Mouse (Mus musculus) intestine, postnatal 0 days (tissue): Measurements from ENCODE around the gene Mmp25. TPM values are rescaled to one million over a fixed set of nuclear protein-coding genes. Genes with fewer than 3 reads are reported as not detected.

Experiments used
- ATAC-seq: fragments of 200-750 bp; cut with Nextera tagmentation; 2 replicates; pipeline ENCODE4 v1.8.0; 2017; ENCODE audit warnings: mild to moderate bottlenecking, moderate TSS enrichment, moderate library complexity
- H3K27ac ChIP-seq: fragments of 300-500 bp; sonication (generic); 2 replicates; pipeline ENCODE4 v1.5.1; 2014; ENCODE audit warnings: mild to moderate bottlenecking, low read depth, low read length, moderate library complexity
- H3K27me3 ChIP-seq: fragments of 300-500 bp; sonication (generic); replicated peaks from 2 replicates; pipeline ENCODE4 v1.6.1; 2014; ENCODE audit warnings: low read length, mixed read lengths; ENCODE audit not compliant: control insufficient read depth, insufficient read depth
- H3K36me3 ChIP-seq: fragments of 300-500 bp; sonication (generic); 2 replicates; pipeline ENCODE4 v1.6.1; 2014; ENCODE audit warnings: mild to moderate bottlenecking, moderate library complexity; ENCODE audit not compliant: control insufficient read depth, insufficient read depth
- H3K4me1 ChIP-seq: fragments of 300-500 bp; sonication (generic); replicated peaks from 2 replicates; pipeline ENCODE4 v1.6.1; 2014; ENCODE audit warnings: antibody characterized with exemption, low read length, mixed read lengths; ENCODE audit not compliant: control insufficient read depth, insufficient read depth
- H3K4me2 ChIP-seq: fragments of 300-500 bp; sonication (generic); replicated peaks from 2 replicates; pipeline ENCODE4 v1.6.1; 2014; ENCODE audit warnings: low read depth, mild to moderate bottlenecking, moderate library complexity
- H3K4me3 ChIP-seq: fragments of 300-500 bp; sonication (generic); 2 replicates; pipeline ENCODE4 v1.5.1; 2014; ENCODE audit warnings: low read depth, low read length
- H3K9ac ChIP-seq: fragments of 300-500 bp; sonication (generic); 2 replicates; pipeline ENCODE4 v1.6.1; 2014; ENCODE audit warnings: mild to moderate bottlenecking, low read depth, low read length
- H3K9me3 ChIP-seq: fragments of 300-500 bp; sonication (generic); 2 replicates; pipeline ENCODE4 v1.6.1; 2016; ENCODE audit warnings: mixed run types; ENCODE audit not compliant: control insufficient read depth
- CTCF ChIP-seq: sonication (generic); IDR thresholded peaks from 2 replicates; pipeline ENCODE4 v1.5.1; 2016; ENCODE audit warnings: low read depth, mild to moderate bottlenecking, control low read depth, antibody characterized with exemption, moderate library complexity
- WGBS: fragments of 180-500 bp; shearing (Covaris S2); extraction: QIAGEN DNeasy Blood & Tissue Kit; methylation state at CpG from one replicate; pipeline ENCODE4 v1.1.7; 2014; 5-methylcytosine and 5-hydroxymethylcytosine counted together
- polyA plus RNA-seq: library from polyadenylated mRNA; unstranded; fragments of >200 nt; fragmentation: Nextera tagmentation; extraction: Ambion mirVana; gene quantifications from 2 replicates; pipeline ENCODE4 v1.2.1, GENCODE M21; 2015

Gene Mmp25
- 0.13 and 0.16 TPM in 2 replicates for polyA plus RNA-seq

DNA sequence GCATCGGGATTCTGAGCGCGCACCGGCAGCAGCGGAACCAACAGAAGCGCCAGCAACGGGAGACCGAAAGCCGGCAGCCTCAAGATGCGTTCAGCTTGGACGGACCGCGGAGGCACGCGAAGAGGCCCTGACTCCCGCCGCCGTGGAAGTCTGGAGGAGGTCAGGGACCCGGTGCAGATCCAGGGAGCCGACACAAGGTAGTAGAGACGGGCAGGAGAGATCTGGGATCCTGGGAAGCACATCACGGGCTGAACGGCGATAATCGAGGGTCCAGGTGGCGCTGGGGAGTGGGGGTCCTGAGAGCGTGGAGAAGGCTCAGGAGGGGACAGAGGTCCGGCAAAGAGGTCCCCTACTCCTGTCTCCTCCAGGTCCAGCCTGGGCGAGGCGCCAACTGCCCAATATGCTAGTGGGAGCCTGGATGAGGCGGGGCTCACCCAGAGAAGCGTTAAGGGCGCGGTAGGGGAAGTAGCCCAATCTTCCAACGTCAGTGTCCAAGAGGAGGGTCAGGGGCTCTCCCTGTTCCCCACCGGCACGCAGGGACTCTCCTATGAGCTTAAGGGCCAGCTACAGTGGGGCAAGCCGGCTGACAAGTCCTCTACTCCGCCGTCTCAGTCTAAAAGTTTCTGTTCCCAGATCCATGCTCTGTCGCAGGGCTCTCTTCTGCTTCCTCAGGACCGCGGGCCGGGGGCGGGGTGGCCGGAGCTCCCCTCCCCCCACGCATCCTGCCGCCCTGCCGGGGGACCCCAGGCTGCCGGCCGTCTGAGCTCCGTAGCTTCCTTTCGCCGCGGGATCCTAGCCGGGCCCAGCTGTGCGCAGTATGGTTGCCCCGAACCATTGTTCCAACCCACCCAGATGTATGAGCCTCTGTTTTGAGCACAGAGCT, at the start of gene Mmp25:
Gene Mmp25, minus strand, starts transcription at position 665 of the 883 bp plus-strand sequence.
- ATAC-seq: no peak
- H3K4me3 ChIP-seq: peak within 1 kb of the TSS; percentile 47
- no peaks in the 10 kb centered on the region for H3K4me1 ChIP-seq
- TF ChIP-seq CTCF: no peak
- H3K4me2 ChIP-seq: peak within 1 kb of the TSS; percentile 78
- H3K27me3 ChIP-seq: peaks cover 10% of the 10 kb centered on the region; the same call in 1 of the 2 replicates
- H3K9me3 ChIP-seq: no peaks in the 10 kb centered on the region
- WGBS: 1% methylated on average over 58 of the region's 58 CpGs
- no peaks in the 10 kb centered on the region for H3K36me3 ChIP-seq
- H3K27ac ChIP-seq: no peak within 1 kb of the TSS
- H3K9ac ChIP-seq: peak within 1 kb of the TSS; percentile 40

- no peaks in the 10 kb centered on the region for H3K4me1 ChIP-seq
- H3K4me3 ChIP-seq: no peak overlapping the region
- no peak overlapping the region for H3K4me2 ChIP-seq
- no peak overlapping the region for H3K27ac ChIP-seq
- 50% methylated on average over 1 of the region's 1 CpGs for WGBS
- no peaks in the 10 kb centered on the region for H3K9me3 ChIP-seq
- no peak overlapping the region for H3K9ac ChIP-seq
- no peak for TF ChIP-seq CTCF
- no peaks in the 10 kb centered on the region for H3K36me3 ChIP-seq
- peaks cover 3% of the 10 kb centered on the region; the same call in 1 of the 2 replicates for H3K27me3 ChIP-seq
- ATAC-seq: no peak
Observed at GRCm38 (mm10) chr17:23694491-23694890, 49.4 kb upstream of the Mmp25 start.

DNA sequence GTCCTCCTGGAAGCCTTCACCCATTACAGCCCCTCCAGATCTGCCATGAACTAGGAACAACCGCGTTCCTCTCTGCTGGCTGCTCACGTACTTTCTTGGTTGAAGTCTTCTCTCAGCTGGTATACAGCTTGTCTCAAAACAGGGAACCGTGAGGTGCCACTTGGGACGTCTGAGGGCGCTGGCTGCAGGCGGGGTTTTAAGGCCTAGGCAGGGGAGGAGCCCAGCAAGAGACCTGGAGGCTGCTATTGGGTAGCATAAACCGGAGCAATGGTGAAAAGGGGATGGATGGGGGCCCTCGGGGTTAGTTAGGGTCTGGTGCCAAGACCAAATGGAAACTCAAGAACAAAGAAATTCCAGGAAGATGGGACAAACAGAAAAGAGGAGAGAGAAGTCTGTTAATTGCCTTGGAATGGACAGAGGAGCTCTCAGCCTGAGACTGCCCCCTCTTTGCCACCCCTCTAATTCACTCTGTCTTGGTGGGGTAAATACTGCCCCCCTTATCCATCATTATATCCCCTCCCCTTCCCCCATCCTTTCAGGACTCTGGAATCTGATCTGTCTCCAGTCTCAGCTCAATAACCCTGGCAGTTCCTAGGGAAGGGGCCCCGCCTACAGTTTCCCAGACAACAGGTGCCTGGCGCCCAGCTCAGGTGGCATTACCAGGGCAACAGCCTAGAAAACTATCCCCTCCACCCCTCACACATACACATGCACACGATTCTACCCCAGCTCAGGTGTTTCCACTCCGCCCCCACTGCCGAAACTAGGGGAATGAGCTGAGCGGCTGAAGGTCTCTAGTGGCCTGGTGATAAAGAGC, 39.0 kb upstream of the Mmp25 start, which contains the start of gene Cldn9:
Gene Cldn9, minus strand, starts transcription at position 171 of the 817 bp plus-strand sequence.
- H3K27ac ChIP-seq: no peak within 1 kb of the TSS
- WGBS: 33% methylated on average over 15 of the region's 15 CpGs
- H3K4me2 ChIP-seq: no peak within 1 kb of the TSS
- no peak for ATAC-seq
- TF ChIP-seq CTCF: no peak
- no peaks in the 10 kb centered on the region for H3K36me3 ChIP-seq
- H3K9ac ChIP-seq: no peak within 1 kb of the TSS
- H3K9me3 ChIP-seq: no peaks in the 10 kb centered on the region
- peaks cover 23% of the 10 kb centered on the region for H3K27me3 ChIP-seq
- peaks cover 7% of the 10 kb centered on the region; the same call in 1 of the 2 replicates for H3K4me1 ChIP-seq
- no peak within 1 kb of the TSS for H3K4me3 ChIP-seq

DNA sequence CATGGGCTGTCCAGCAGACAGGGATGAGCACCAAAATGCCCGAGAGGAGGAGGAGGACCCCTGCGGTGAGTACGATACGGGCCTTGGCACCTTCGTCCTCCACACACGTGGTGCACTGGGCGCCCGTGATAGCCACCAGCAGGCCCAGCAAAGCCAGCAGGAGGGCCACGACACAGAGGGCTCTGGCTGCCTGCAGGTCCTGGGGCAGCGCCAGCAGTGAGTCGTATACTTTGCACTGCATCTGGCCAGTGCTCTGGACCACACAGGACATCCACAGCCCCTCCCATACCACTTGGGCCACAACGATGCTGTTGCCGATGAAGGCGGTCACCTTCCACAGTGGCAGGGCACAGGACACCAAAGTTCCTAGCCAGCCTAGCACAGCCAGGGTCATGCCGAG, 38.1 kb upstream of the Mmp25 start:
- Histone ChIP-seq H3K4me1 (peaks cover 7% of the 10 kb centered on the region; the same call in 1 of the 2 replicates), H3K27ac (no peak overlapping the region), H3K36me3 (no peaks in the 10 kb centered on the region), H3K9ac (no peak overlapping the region), H3K4me3 (no peak overlapping the region), H3K4me2 (no peak overlapping the region), H3K9me3 (no peaks in the 10 kb centered on the region), H3K27me3 (peaks cover 28% of the 10 kb centered on the region)
- no peak for ATAC-seq
- no peak for TF ChIP-seq CTCF
- WGBS: 44% methylated on average over 15 of the region's 15 CpGs

- TF ChIP-seq CTCF: no peak
- H3K36me3 ChIP-seq: no peaks in the 10 kb centered on the region
- peak; percentile 9; the same call in 1 of the 2 replicates for ATAC-seq
- 71% methylated on average over 3 of the region's 3 CpGs for WGBS
- no peak overlapping the region for H3K9ac ChIP-seq
- peaks cover 9% of the 10 kb centered on the region; the same call in 1 of the 2 replicates for H3K4me1 ChIP-seq
- H3K4me2 ChIP-seq: no peak overlapping the region
- H3K27ac ChIP-seq: no peak overlapping the region
- H3K9me3 ChIP-seq: no peaks in the 10 kb centered on the region
- H3K4me3 ChIP-seq: no peak overlapping the region
- peaks cover 28% of the 10 kb centered on the region for H3K27me3 ChIP-seq
Observed at GRCm38 (mm10) chr17:23682530-23682929, 37.5 kb upstream of the Mmp25 start.

DNA sequence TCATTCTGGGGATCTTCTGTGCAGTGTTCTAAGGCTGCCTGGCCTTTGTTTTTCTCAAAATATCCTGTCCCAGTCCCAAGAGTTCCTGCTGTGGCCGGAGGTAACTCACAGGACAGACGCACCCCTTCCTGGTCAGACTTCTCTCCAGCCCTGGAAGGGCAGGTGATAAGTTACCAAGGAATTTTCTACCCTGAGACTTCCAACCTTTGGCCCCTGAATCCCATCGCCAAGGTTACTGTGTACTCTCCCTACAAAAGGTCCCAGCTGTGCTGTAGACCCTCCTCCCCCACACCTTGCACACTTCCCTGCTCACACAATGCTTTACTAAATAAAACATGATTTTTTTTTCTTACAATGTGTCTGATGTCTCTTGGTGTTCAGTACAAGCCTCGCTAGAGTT, 37.0 kb upstream of the Mmp25 start:
- WGBS: 33% methylated on average over 4 of the region's 4 CpGs
- Histone ChIP-seq H3K9ac (no peak overlapping the region), H3K9me3 (no peaks in the 10 kb centered on the region), H3K4me3 (no peak overlapping the region), H3K36me3 (no peaks in the 10 kb centered on the region), H3K27me3 (peaks cover 28% of the 10 kb centered on the region), H3K4me2 (no peak overlapping the region; the same call in 1 of the 2 replicates), H3K27ac (no peak overlapping the region), H3K4me1 (peaks cover 11% of the 10 kb centered on the region; the same call in 1 of the 2 replicates)
- peak; percentile 32 for ATAC-seq
- TF ChIP-seq CTCF: no peak
